Mouse (Mus musculus): Measurements from ENCODE around the gene Olfr370. TPM values are rescaled to one million over a fixed set of nuclear protein-coding genes. Genes with fewer than 3 reads are reported as not detected.
A peak's percentile ranks its signal among the peaks of the same experiment; 100 is the strongest.
"Not testable (repeated sequence)": the region's sequence is repeated elsewhere in the genome, so short reads cannot be mapped to it uniquely, and the experiment has no call there.

Gene Olfr370
- not detected in 2 replicates for polyA plus RNA-seq (2016; fragmentation: Nextera tagmentation; extraction: Ambion mirVana)

DNA sequence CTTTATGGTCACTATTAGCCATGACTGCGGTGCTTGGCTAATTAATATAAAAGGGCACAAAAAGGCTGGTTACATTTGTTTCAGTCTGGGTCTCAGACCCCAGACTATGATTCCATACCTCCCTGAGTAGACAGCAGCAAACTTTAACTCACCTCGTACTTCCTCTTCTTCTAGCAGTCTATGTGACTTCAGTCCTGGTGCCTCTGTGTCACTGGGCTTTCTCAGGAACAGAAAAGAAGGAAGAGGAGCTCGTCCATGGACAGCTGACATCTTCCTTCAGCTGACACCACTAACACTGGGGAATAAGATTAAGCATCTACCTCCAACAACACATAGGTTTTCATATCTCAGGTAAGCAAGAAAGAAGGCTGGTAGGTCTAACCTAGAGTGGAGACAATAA, at the start of gene Olfr370:
Gene Olfr370, plus strand, starts transcription at position 45 of the 400 bp plus-strand sequence.
- Histone ChIP-seq H3K4me1 (no peaks in the 10 kb centered on the region), H3K27me3 (no peaks in the 10 kb centered on the region), H3K27ac (no peak within 1 kb of the TSS), H3K36me3 (replicated peaks) (no peaks in the 10 kb centered on the region), H3K4me2 (no peak within 1 kb of the TSS), H3K9me3 (no peaks in the 10 kb centered on the region), H3K4me3 (replicated peaks) (no peak within 1 kb of the TSS), H3K9ac (no peak within 1 kb of the TSS)
- no peak for ATAC-seq (ENCODE audit: low FRiP score)
- 69% methylated on average over 3 of the region's 3 CpGs for WGBS

DNA sequence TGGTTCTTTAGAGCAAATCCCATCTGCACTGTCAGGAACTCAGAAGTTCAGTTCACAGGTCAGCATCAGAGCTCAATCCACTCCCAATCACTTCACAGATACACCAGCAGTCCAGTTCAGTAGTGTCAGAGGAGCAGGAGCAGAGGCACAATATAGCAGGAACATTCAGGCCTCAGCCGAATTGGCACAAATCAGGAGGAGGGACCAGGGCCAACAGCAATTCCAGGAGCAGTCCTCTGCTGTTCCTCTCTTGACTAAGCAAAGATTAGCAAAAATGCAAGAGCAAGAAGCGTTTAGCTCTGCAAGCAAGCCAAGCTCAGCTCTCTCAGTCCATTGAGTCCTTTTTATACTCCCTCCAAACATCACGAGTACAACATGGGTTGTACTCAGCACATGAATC, 23.9 kb upstream of the Olfr370 start:
- H3K4me3 ChIP-seq (replicated peaks), result no peak overlapping the region
- ATAC-seq (ENCODE audit: low FRiP score), result no peak
- H3K27ac ChIP-seq, result no peak overlapping the region
- H3K27me3 ChIP-seq, result no peaks in the 10 kb centered on the region
- no peaks in the 10 kb centered on the region for H3K36me3 ChIP-seq (replicated peaks)
- H3K9ac ChIP-seq, result no peak overlapping the region
- no peaks in the 10 kb centered on the region for H3K4me1 ChIP-seq
- peaks cover 8% of the 10 kb centered on the region; the same call in 1 of the 2 replicates for H3K9me3 ChIP-seq
- no peak overlapping the region for H3K4me2 ChIP-seq
- 83% methylated on average over 3 of the region's 3 CpGs for WGBS

- peaks cover 3% of the 10 kb centered on the region; the same call in 1 of the 2 replicates for H3K9me3 ChIP-seq
- no peaks in the 10 kb centered on the region for H3K4me1 ChIP-seq
- no peak for ATAC-seq (ENCODE audit: low FRiP score)
- H3K4me2 ChIP-seq, result no peak overlapping the region
- no peak overlapping the region for H3K27ac ChIP-seq
- H3K4me3 ChIP-seq (replicated peaks), result no peak overlapping the region
- no peaks in the 10 kb centered on the region for H3K27me3 ChIP-seq
- H3K9ac ChIP-seq, result no peak overlapping the region
- no peaks in the 10 kb centered on the region for H3K36me3 ChIP-seq (replicated peaks)
- 74% methylated on average over 3 of the region's 3 CpGs for WGBS
These were observed 15.1 kb upstream of the Olfr370 start for GRCm38 (mm10) chr8:83520432-83520831.

DNA sequence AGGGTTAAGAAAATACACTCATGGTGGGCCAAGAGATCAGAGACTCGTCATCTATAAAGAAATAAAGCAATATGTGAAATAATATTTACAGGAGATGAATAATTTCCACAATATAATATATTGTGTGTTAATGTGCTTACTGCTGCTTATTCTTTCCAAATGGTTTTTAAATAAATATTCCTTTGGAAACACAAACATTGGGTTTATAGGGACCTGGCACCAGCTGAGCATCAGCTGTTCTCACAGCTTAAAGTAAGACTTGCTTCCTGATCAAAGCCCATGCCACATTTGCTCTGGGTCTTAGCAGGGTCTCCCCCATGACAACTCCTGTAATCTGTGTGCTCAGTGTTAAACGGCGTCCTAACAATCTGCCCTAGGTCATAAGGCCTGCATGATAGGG, 14.7 kb upstream of the Olfr370 start:
- not testable (repeated sequence) for ATAC-seq (ENCODE audit: low FRiP score); H3K36me3 ChIP-seq (replicated peaks); H3K4me1 ChIP-seq; H3K9ac ChIP-seq; H3K4me3 ChIP-seq (replicated peaks); H3K27me3 ChIP-seq; H3K27ac ChIP-seq; H3K9me3 ChIP-seq; H3K4me2 ChIP-seq
- WGBS, result 78% methylated on average over 3 of the region's 3 CpGs

DNA sequence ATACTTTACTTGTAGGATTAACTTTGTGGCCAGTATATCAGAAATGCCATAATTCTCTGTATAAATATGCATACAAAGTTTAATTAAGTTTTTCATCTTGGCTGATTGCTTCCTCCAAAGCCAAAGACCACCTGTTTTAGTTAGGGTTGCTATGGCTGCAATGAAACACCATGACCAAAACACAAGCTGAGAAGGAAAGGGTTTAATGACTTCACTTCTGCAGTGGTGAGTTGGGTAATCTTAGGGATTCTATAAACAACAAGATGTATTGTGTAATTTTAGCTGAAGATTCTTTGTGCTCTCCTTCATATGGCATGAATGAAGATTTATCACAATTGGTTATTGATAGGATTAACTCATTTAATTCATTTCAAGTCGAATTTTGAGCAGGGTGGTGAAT, 14.3 kb upstream of the Olfr370 start:
- Histone ChIP-seq H3K36me3 (replicated peaks) (no peaks in the 10 kb centered on the region), H3K4me3 (replicated peaks) (no peak overlapping the region), H3K4me2 (no peak overlapping the region), H3K9ac (no peak overlapping the region), H3K4me1 (no peaks in the 10 kb centered on the region), H3K27me3 (no peaks in the 10 kb centered on the region), H3K27ac (no peak overlapping the region), H3K9me3 (peaks cover 3% of the 10 kb centered on the region; the same call in 1 of the 2 replicates)
- ATAC-seq (ENCODE audit: low FRiP score), result no peak
- WGBS, result 49% methylated on average over 1 of the region's 1 CpGs

GRCm38 (mm10) chr8:83534802-83535201, 778 bp upstream of the Olfr370 start:
- no peak overlapping the region for H3K4me3 ChIP-seq (replicated peaks)
- no peaks in the 10 kb centered on the region for H3K9me3 ChIP-seq
- no peak overlapping the region for H3K9ac ChIP-seq
- no peaks in the 10 kb centered on the region for H3K4me1 ChIP-seq
- no peaks in the 10 kb centered on the region for H3K27me3 ChIP-seq
- WGBS, result 92% methylated on average over 2 of the region's 2 CpGs
- H3K4me2 ChIP-seq, result no peak overlapping the region
- no peak for ATAC-seq (ENCODE audit: low FRiP score)
- H3K27ac ChIP-seq, result no peak overlapping the region
- H3K36me3 ChIP-seq (replicated peaks), result no peaks in the 10 kb centered on the region

DNA sequence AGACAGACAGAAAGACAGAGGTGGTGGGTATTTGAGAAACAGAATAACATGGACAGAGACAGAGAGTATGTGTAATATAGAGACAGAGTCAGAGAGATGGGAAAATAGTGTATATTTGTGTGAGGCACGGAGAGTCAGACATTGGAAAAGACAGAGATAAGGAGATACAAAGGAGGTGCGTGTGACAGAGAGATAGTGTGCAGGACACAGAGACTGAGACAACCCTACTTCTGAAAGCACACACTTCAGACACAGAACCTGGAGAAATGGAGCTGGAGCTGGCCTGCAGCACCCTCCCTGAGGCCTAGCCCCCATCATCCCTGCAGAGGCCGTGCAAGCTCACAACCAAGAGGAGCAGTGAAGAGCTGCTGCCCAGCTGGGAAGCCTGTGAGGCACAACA, 27.1 kb downstream of the Olfr370 start:
- H3K9me3 ChIP-seq, result no peaks in the 10 kb centered on the region
- WGBS, result 80% methylated on average over 3 of the region's 3 CpGs
- peaks cover 5% of the 10 kb centered on the region for H3K4me1 ChIP-seq
- H3K4me3 ChIP-seq (replicated peaks), result no peak overlapping the region
- H3K27me3 ChIP-seq, result no peaks in the 10 kb centered on the region
- H3K9ac ChIP-seq, result no peak overlapping the region
- H3K4me2 ChIP-seq, result no peak overlapping the region
- H3K36me3 ChIP-seq (replicated peaks), result no peaks in the 10 kb centered on the region
- ATAC-seq (ENCODE audit: low FRiP score), result no peak
- no peak overlapping the region for H3K27ac ChIP-seq

- Histone ChIP-seq H3K4me2 (no peak overlapping the region), H3K9ac (no peak overlapping the region), H3K4me1 (peaks cover 11% of the 10 kb centered on the region), H3K27ac (no peak overlapping the region), H3K9me3 (no peaks in the 10 kb centered on the region), H3K4me3 (replicated peaks) (no peak overlapping the region), H3K36me3 (replicated peaks) (no peaks in the 10 kb centered on the region), H3K27me3 (no peaks in the 10 kb centered on the region)
- no peak for ATAC-seq (ENCODE audit: low FRiP score)
- 71% methylated on average over 4 of the region's 4 CpGs for WGBS
These were observed 27.7 kb downstream of the Olfr370 start for GRCm38 (mm10) chr8:83563246-83563645.

GRCm38 (mm10) chr8:83565731-83566375, 30.3 kb downstream of the Olfr370 start:
- 77% methylated on average over 9 of the region's 9 CpGs for WGBS

DNA sequence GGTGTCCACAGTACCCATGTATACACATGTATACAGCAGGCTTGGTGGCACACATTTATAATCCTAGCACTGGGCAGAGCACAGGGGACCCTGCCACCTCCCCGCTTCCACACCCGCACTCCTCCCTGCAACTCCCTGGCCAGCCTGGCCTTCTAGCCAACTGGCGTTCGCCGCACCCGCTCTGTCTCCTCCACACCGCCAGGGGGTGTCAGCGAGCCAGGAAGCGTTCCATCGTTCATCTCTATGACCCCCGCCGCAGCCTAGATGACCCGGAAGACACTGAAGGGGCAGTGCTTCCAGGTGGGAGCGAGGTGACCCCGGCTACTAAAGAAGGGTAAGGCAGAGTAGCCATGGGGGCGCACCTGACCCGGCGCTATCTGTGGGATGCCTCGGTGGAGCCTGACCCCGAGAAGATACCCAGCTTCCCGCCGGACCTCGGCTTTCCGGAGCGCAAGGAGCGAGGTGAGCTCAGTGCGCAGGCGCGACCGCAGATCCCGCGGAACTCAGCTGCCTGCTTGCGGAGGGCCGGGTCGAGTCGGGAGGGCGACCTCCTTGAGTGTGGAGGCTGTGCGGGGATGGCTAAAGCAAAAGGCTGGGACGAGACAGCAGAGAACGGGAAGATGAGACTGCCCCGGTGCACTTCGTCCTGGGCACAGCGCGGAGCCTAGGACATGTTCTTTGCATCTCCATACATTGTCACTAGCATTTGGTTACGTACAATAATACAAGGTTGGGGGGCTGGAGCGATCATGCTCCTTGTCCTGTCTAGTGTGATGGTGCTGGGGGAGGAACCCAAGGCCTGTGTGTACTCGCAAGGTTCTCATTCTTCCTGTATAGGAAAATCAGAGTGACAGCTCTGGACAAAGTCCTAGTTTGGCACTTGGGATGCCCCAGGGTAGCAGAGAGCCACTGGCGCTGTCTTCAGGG, 31.2 kb downstream of the Olfr370 start, which contains the start of gene Ndufb7:
Gene Ndufb7, plus strand, starts transcription at position 203 of the 927 bp plus-strand sequence.
- no peaks in the 10 kb centered on the region for H3K9me3 ChIP-seq
- H3K4me2 ChIP-seq, result peak within 1 kb of the TSS; percentile 84
- H3K4me1 ChIP-seq, result peaks cover 21% of the 10 kb centered on the region
- ATAC-seq (ENCODE audit: low FRiP score), result peak; percentile 88
- H3K9ac ChIP-seq, result peak within 1 kb of the TSS; percentile 69
- under 1% methylated on average over 48 of the region's 48 CpGs for WGBS
- H3K4me3 ChIP-seq (replicated peaks), result peak within 1 kb of the TSS; percentile 61
- no peaks in the 10 kb centered on the region for H3K27me3 ChIP-seq
- peak within 1 kb of the TSS; percentile 71 for H3K27ac ChIP-seq
- peaks cover 26% of the 10 kb centered on the region for H3K36me3 ChIP-seq (replicated peaks)

More at GRCm38 (mm10) chr8:83565731-83566375, 30.3 kb downstream of the Olfr370 start:
- H3K4me3 ChIP-seq (replicated peaks), result no peak overlapping the region
- no peaks in the 10 kb centered on the region for H3K9me3 ChIP-seq
- peaks cover 21% of the 10 kb centered on the region for H3K4me1 ChIP-seq
- H3K27ac ChIP-seq, result no peak overlapping the region
- peak; percentile 15; the same call in 1 of the 2 replicates for ATAC-seq (ENCODE audit: low FRiP score)
- H3K4me2 ChIP-seq, result no peak overlapping the region
- H3K36me3 ChIP-seq (replicated peaks), result peaks cover 19% of the 10 kb centered on the region
- H3K27me3 ChIP-seq, result no peaks in the 10 kb centered on the region
- no peak overlapping the region for H3K9ac ChIP-seq

DNA sequence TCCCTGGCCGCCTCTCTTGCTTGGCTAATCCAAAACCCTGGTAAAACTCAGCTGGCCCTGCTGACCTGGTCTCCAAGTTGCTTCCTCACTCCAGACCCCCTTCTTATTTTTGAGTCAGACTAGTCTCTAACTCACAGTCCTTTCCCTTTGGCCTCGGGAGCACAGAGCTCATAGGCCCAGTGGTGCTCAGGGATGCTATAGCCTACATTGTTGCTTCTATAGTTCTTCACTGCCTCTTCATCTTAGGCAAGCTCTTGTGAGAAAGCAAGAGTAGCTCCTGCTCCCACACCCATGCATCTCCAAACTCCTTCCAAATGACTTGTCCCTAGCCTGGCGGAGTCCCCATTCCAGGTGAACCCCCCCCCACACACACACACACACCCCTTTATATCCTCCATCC, 32.1 kb downstream of the Olfr370 start:
- H3K27ac ChIP-seq, result no peak overlapping the region
- peak overlapping the region; percentile 61 for H3K4me3 ChIP-seq (replicated peaks)
- H3K9ac ChIP-seq, result peak overlapping the region; percentile 69
- H3K9me3 ChIP-seq, result no peaks in the 10 kb centered on the region
- no peak for ATAC-seq (ENCODE audit: low FRiP score)
- peaks cover 21% of the 10 kb centered on the region for H3K4me1 ChIP-seq
- H3K4me2 ChIP-seq, result peak overlapping the region; percentile 84
- 57% methylated on average over 3 of the region's 3 CpGs for WGBS
- H3K36me3 ChIP-seq (replicated peaks), result peaks cover 35% of the 10 kb centered on the region
- H3K27me3 ChIP-seq, result no peaks in the 10 kb centered on the region

DNA sequence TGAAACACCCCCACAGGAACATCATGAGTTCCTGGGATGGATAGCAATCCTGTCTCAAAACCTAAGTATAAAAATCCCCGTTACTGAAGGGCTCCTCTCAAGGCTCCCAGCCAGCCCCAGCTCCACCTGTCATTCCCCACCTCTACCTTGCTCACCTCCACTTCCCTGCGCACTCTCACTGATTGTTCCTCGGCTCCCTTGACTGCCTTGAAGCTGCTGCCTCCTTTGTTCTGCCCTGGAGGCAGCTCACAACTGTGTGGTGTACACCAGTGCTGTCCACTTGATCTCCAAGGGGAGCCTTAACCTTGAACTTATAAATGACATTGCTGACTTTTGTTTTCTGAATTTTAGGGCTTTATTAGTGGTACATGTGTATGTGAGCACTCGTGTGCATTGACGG, 32.5 kb downstream of the Olfr370 start:
- Histone ChIP-seq H3K27ac (no peak overlapping the region), H3K9me3 (no peaks in the 10 kb centered on the region), H3K36me3 (replicated peaks) (peaks cover 40% of the 10 kb centered on the region), H3K27me3 (no peaks in the 10 kb centered on the region), H3K4me2 (peak overlapping the region; percentile 84; the same call in 1 of the 2 replicates), H3K4me3 (replicated peaks) (no peak overlapping the region), H3K9ac (peak overlapping the region; percentile 69; the same call in 1 of the 2 replicates), H3K4me1 (peaks cover 21% of the 10 kb centered on the region)
- WGBS, result 68% methylated on average over 5 of the region's 5 CpGs
- ATAC-seq (ENCODE audit: low FRiP score), result no peak
